ENCODE assay signal across 8 mouse cellular contexts in the genomic region with DNA sequence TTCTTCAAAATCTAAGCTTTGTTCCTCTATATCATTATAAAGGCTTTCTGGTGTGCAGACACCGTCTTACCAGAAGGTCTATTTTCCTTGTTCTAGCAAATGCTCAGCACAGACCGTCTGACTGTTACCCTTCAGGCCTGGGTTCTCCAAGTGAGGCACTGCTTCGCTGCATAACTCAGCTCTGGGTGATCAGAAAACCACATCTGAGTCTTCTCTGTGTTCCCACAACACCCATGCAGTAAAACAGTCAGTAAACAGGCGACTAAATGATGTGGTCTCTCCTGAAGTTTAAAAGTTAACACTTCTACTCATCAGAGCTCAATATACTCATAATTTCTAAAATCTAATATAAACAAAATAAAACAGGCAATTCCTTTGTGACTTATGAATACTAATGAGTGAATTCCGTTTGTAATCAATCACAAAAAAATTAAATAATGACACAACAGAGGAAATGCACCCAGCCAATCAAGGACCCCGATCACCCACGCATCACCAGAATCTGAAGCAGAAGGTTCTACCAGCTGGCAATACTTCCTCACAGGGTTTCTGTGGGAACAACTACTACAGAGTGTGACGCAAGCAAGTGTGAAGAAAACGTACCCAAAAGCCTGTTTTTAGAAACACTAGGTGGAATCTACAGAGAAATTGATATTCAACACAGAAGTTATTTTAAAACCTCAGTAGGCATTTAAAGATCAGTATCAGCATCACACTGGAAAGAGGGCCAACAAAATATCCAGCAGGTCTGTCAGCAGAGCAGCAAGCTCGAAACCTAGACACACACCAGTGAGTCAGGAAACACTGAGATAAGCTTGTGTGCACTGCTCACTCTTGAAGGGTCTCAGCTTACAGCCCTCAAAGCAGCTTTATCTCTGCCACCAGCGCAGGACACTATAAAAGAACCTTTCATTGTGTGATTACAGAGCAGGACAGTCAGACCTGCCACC. TPM values are rescaled to one million over a fixed set of nuclear protein-coding genes. Genes with fewer than 3 reads are reported as not detected.
DNase-seq lines count a peak whose midpoint lies in the region; ATAC-seq and TF ChIP-seq lines count a peak whose summit lies in the region.

No protein-coding gene starts in this region.

- peak overlapping the region; percentile 67; the same call in 1 of the 2 replicates for H3K27ac ChIP-seq in limb, embryonic 12.5 days
- H3K27ac ChIP-seq in small intestine, adult 2 months (ENCODE audit: insufficient read depth, low read depth, low read length): peak overlapping the region; percentile 63

- TF ChIP-seq POLR2A in small intestine, adult 2 months (IDR thresholded peaks at IDR 0.05; ENCODE audit: low read depth, low read length): no peak

- no peak overlapping the region for H3K4me2 ChIP-seq in limb, embryonic 12.5 days

- TF ChIP-seq CTCF in small intestine, adult 2 months (IDR thresholded peaks at IDR 0.05; ENCODE audit: extremely low read depth, insufficient read length, insufficient replicate concordance, low read depth, low read length): no peak

- no peaks in the 10 kb centered on the region for H3K27me3 ChIP-seq in limb, embryonic 12.5 days
- no peaks in the 10 kb centered on the region for H3K27me3 ChIP-seq in small intestine, adult 2 months (ENCODE audit: control insufficient read depth, insufficient read depth, low read length)

- 0 out of 2 replicates have a peak, but pooled peaks cover 2% of the 10 kb centered on the region for H3K9me3 ChIP-seq in limb, embryonic 12.5 days

- H3K36me3 ChIP-seq in limb, embryonic 12.5 days: peaks cover 24% of the 10 kb centered on the region
- peaks cover 15% of the 10 kb centered on the region for H3K36me3 ChIP-seq in small intestine, adult 2 months (ENCODE audit: control insufficient read depth, insufficient read depth, low read length)

- DNase-seq in heart, adult 11 months: peak; percentile 90
- DNase-seq in heart, postnatal 36 days: no peak
- DNase-seq in CD8-positive naive resting alpha-beta T cell, adult 2 months (ENCODE audit: low read depth in 2 of 2, low spot score in 2 of 2): peak; percentile 70 to 79
- no peak for DNase-seq in cerebellum, adult 11 months
- no peak for DNase-seq in cerebellum, adult 9-11 months

- intact Hi-C loops in heart, postnatal 36 days (cut with DNase I): no loop called here

- 58% methylated on average over 11 of the region's 11 CpGs for WGBS in limb, embryonic 12.5 days
- 73% methylated on average over 11 of the region's 11 CpGs for WGBS in small intestine, adult 2 months

- no peak overlapping the region for H3K9ac ChIP-seq in limb, embryonic 12.5 days (replicated peaks)

- no peak overlapping the region for H3K4me3 ChIP-seq in limb, embryonic 12.5 days (replicated peaks)
- no peak overlapping the region for H3K4me3 ChIP-seq in small intestine, adult 2 months (ENCODE audit: low read depth, low read length)

- ATAC-seq in granulocyte monocyte progenitor cell, adult 5-6 weeks (replicated peaks; ENCODE audit: poor library complexity, severe bottlenecking): peak; percentile 96
- ATAC-seq in limb, embryonic 12.5 days (ENCODE audit: insufficient number of reproducible peaks, insufficient read depth, low FRiP score, low TSS enrichment, low read depth): no peak

- peaks cover 34% of the 10 kb centered on the region for H3K4me1 ChIP-seq in limb, embryonic 12.5 days (replicated peaks)
- H3K4me1 ChIP-seq in small intestine, adult 2 months (ENCODE audit: control insufficient read depth, insufficient read depth, insufficient read length, low read length): no peaks in the 10 kb centered on the region

RNA-seq across cellular contexts. Expression of gene Thada, which starts 46.4 kb away (rescaled TPM):
- 1 to 10 TPM; 7.3 to 9.1 TPM for total RNA-seq in heart, postnatal 36 days (2021)
- total RNA-seq in granulocyte monocyte progenitor cell, adult 5-6 weeks (2014; fragmentation: Nextera tagmentation): 39.3 and 40.6 TPM in 2 replicates
- 37.6 and 43.8 TPM in 2 replicates for total RNA-seq in granulocyte monocyte progenitor cell, adult 5-6 weeks (2017)
- polyA plus RNA-seq in limb, embryonic 12.5 days (2016; fragmentation: Nextera tagmentation; extraction: Ambion mirVana): 12.1 and 15.3 TPM in 2 replicates
- polyA plus RNA-seq in small intestine, adult 2 months (2012; rRNA removed): 3.5 and 4.6 TPM in 2 replicates

Comparison
In these comparisons a context has a peak if more than half of its experiments do, and no peak if none do; other contexts are left out.
1. DNase-seq: peak in heart, adult 11 months (single experiment) and CD8-positive naive resting alpha-beta T cell, adult 2 months (2 of 2); none in heart, postnatal 36 days (0 of 2), cerebellum, adult 11 months (single experiment) and cerebellum, adult 9-11 months (single experiment).